Mouse (Mus musculus): ENCODE data around the gene Dlx2. TPM values are rescaled to one million over a fixed set of nuclear protein-coding genes. Genes with fewer than 3 reads are reported as not detected.
A peak's percentile ranks its signal among the peaks of the same experiment; 100 is the strongest.

Gene Dlx2
- 1 to 10 TPM; 4.7 to 6.7 TPM for total RNA-seq (2021)
- long read RNA-seq, experiment 1, transcript Dlx2-201 (3 exons, 2,473 nt), result major isoform, 18 of 19 reads
- long read RNA-seq, experiment 1, partial matches to known transcripts, result 0 of 19 reads
- long read RNA-seq, experiment 1, other reads (novel, unspliced or antisense), result 0 of 19 reads
- long read RNA-seq, experiment 2, transcript Dlx2-201 (3 exons, 2,473 nt), result major isoform, 10 of 18 reads
- long read RNA-seq, experiment 2, partial matches to known transcripts, result 1 of 18 reads
- long read RNA-seq, experiment 2, other reads (novel, unspliced or antisense), result 6 of 18 reads

DNA sequence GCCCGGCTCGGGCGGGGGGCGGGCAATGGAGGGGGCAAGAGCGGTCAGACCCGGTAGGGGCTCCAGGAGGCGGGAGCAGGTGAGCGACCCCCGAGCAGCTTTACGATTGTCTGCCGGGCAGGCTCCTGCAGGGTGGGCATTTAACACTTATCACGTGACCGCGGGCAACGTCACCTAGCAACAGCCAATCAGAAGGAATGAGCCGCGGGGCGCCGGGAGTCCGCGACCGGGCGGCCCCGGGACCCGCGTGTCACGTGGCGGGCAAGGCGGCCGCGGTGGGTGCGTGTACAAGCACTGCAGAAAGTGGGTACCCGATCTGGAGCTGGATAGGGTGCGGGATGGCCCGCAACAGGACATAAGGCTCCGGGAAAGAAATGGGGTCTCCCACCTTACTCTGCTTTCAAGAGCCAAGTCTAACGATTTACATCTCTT is at the start of gene Dlx2:
TSS of gene Dlx2 (minus strand) at position 115 of the 432 bp plus-strand sequence.
- no peak for DNase-seq (ENCODE audit: low spot score in 2 of 2)

GRCm38 (mm10) chr2:71594466-71594865 is 47.9 kb upstream of the Dlx2 start:
- DNase-seq (ENCODE audit: low spot score in 2 of 2), result no peak

- DNase-seq (ENCODE audit: low spot score in 2 of 2), result no peak
Measured at GRCm38 (mm10) chr2:71589114-71589513, 42.6 kb upstream of the Dlx2 start.

DNA sequence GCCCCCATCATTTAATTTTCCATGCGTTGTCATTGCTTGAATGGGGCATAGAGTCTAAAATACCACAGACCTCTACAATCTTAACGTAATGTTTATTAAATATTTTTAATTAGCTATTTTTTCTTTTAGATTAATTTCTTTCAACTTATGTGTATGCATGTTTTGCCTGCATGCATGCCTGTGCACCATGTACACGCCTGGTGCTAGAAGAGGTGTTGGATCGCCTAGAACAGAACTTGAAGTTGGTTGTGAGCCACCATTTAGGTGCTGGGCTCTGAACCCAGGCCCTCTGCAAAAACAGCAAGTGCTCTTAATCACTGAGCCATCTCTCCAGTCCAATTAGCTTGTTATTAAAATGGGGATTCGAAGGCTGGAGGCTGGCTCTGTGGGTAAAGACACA is 34.9 kb upstream of the Dlx2 start:
- no peak for DNase-seq (ENCODE audit: low spot score in 2 of 2)

DNA sequence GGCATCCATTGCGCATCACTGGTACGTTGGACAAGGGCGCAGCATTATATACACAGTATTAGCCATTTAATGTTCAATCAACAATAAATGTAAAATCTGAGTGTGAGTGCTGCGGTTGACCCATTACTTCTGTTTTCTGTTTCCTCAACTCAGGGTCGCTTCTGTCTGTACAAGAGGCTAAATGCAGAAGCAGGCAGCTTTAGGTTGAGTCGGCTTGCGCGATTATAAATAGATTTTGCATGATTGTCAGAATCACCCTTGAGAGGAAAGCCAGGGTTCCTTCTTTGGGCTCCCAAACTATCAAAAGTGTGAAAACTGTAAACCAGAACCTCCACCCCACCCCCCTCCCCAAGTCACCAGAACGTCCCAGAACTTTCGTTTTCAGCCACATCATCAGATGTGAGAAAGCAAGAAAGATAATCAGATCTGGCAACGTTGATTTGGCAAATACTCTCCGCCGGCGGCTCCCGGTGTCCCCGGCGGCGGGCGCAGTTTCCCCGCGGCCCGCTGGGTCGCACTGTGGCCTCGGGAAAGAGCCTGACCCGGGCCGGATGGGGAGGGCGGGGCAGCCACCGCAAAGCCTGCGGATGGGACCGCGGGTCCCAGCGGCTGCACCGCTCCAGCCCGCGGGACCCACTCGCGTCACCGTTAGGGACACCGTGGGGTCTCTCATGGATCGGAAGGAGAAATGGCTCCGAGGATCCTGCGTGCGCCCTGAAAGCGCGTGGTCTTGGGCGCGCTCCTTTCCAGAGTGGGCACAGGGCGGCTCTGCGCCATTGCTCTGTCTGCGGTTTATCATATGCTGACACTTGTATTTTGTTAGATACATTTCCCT is 34.3 kb upstream of the Dlx2 start:
- peak; percentile 51 to 59 for DNase-seq (ENCODE audit: low spot score in 2 of 2)

GRCm38 (mm10) chr2:71577059-71577458 is 30.5 kb upstream of the Dlx2 start:
- no peak for DNase-seq (ENCODE audit: low spot score in 2 of 2)

- no peak for DNase-seq (ENCODE audit: low spot score in 2 of 2)
Measured at GRCm38 (mm10) chr2:71573736-71574135, 27.2 kb upstream of the Dlx2 start.

DNA sequence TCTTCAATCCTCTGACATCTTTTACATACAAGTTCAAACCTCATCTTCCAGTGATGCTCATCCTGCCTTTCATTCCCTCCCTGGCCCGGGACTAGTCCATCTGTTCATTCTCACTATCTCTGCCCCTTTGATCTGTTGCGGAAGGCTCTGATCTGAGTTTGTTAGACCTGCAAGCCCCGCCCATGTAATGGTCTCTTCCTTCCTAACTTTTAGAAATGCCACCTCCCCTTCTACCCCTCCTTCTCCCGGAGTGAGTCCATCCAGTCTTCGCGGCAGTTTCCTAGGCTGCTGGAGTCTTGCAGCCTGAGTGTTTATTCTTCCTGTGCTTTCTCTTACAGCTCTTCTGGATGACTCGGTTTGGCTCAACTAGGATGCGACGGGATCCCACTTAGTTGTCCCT is 19.9 kb upstream of the Dlx2 start:
- no peak for DNase-seq (ENCODE audit: low spot score in 2 of 2)

GRCm38 (mm10) chr2:71556071-71556470 is 9.5 kb upstream of the Dlx2 start:
- no peak for DNase-seq (ENCODE audit: low spot score in 2 of 2)

- DNase-seq (ENCODE audit: low spot score in 2 of 2), result no peak
Measured at GRCm38 (mm10) chr2:71551704-71552103, 5.2 kb upstream of the Dlx2 start.

DNA sequence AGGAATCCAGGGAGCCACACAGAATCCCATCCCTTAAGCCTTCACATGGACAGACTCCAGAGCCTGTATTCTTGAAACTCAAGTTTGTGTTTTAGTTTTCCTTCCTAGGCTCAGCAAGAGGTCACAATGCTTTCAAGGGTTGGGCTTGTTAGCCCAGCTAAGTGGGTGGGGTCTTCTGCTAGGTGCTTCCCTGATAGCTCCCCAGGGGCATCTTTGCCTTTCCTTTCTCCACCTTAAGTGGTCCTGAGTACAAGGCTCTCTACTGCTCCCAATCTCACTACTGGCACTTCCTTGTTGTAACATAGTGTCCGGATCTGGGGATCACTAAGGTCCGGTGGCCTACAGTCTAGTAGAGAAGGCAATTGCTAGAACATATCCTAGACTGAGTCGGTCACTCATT is 3.8 kb upstream of the Dlx2 start:
- DNase-seq (ENCODE audit: low spot score in 2 of 2), result no peak

- peak in 1 of 2 experiments; percentile 64 for DNase-seq (ENCODE audit: low spot score in 2 of 2)
Measured at GRCm38 (mm10) chr2:71547829-71548228, 1.3 kb upstream of the Dlx2 start.

DNA sequence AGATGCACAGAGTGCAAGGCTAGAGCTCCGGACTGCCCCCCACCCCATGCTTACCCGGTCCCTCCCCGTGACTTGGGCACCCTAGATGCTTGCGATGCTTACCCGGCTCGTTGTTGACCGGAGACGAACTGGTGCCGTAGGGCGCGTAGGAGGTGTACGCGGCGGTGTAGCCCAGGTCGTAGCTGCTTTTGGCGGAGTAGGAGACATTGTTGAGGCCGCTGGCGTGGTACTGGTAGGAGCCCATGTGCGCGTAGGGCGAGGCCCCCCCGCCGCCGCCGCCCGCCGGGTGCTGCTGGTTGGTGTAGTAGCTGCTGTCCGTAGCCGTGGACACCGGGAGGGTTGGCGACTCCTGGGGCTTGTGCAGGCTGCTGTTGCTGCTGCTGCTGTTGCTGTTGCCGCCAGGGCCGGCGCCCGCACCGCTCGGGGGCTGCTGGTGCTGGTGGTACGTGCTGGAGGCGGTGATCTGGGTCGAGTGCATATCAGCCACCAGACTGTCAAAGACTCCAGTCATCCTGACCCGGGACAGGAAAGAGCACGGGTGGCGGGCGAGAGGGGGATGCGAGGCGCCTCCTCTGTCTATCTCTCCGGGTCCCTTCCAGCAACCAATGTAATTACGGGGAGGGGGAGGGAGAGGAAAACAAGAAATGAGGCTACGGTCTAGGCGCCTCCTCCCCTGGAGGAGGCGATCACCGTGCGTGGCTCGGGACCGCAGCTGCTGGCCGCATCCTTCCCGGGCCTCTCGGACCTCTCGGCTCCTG is 493 bp downstream of the Dlx2 start:
- no peak for DNase-seq (ENCODE audit: low spot score in 2 of 2)

GRCm38 (mm10) chr2:71545401-71545881 is 1.1 kb downstream of the Dlx2 start:
- no peak for DNase-seq (ENCODE audit: low spot score in 2 of 2)

DNA sequence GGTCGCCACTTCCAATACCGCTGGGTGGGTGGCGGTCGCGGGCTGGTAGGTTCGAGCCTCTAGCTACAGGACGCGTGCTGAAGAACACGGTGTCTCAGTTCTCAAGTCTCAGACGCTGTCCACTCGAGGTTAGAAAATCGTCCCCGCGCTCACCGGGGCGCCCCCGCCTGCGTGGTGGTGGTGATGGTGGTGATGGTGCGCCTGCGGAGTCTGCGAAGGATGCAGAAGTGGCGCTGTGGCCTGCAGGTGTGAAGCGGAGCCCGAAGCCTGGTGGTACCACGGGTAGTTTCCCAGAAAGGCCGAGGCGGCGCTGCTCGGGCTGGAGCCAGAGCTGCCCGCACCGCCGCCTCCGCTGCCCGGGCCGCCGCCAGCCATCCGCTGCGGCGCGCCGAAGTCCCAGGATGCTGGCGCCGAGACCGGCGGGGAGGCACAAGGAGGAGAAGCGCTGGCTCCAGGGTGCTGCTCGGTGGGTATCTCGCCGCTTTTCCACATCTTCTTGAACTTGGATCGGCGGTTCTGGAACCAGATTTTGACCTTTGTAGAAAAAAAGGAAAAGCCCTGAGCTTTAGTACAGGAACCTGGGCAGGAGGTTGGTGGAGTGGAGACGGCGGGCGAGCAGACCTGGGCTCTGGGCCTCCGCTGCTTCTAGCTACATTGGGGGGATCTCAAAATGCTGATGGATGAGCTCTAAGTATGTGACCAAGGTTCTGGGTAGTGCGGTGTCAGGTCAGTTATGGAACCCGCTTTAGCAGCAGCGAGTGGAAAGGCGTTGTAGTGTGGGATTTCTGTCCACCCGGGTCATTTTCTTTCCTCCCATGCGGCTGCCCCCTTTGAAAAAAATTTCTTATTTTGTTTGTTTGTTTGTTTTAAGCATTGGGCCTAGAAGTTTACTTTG is 1.9 kb downstream of the Dlx2 start:
- DNase-seq (ENCODE audit: low spot score in 2 of 2), result no peak

- DNase-seq (ENCODE audit: low spot score in 2 of 2), result no peak
Measured at GRCm38 (mm10) chr2:71543948-71544347, 2.6 kb downstream of the Dlx2 start.

- DNase-seq (ENCODE audit: low spot score in 2 of 2), result no peak
Measured at GRCm38 (mm10) chr2:71543531-71543930, 3.0 kb downstream of the Dlx2 start.

- no peak for DNase-seq (ENCODE audit: low spot score in 2 of 2)
Measured at GRCm38 (mm10) chr2:71542816-71543301, 3.7 kb downstream of the Dlx2 start.

GRCm38 (mm10) chr2:71542227-71542815 is 4.2 kb downstream of the Dlx2 start:
- DNase-seq (ENCODE audit: low spot score in 2 of 2), result no peak
